Mouse (Mus musculus): ENCODE data around the gene Ccdc85c.

GRCm38 (mm10) chr12:108292419-108292818 is 17.2 kb upstream of the Ccdc85c start:
- TF ChIP-seq CTCF (IDR thresholded peaks at IDR 0.05) (no peak), EP300 (IDR thresholded peaks at IDR 0.05; ENCODE audit: insufficient read depth, low read depth, low read length) (no peak), POLR2A (IDR thresholded peaks at IDR 0.05; ENCODE audit: insufficient read depth, low read depth, low read length) (no peak)

Data from heart, adult 2 months (tissue).